Mouse (Mus musculus): ENCODE data around the gene Fat3.

The Fat3 gene

DNA sequence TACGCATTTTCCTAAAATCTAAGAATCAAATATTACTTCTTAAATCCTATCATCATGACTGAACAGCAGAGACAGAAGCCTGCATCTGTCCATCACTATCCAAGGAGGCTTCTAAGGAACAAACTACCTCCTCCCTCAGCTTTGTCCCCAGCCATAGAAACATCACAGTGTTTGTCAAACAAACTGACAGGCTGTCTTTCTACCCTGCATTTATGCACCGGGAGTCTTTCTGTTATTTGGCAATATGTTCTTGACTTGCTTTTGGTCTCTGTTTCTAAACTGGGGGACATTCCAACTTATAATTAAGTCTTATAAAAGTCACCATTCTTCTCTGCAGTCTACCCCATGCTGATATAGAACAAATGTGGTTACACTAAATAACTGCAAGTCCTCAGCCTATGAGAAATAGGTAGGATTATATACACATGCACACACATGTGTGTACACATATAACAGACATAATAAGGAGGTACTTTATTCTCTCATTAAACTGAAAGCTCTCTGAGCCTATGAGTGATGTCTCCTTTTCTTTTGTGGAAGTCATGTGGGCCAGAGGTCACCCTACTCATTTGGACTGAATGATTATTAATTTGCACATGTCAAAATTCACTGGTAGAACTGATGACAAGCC lies 244.4 kb downstream of the Fat3 start:
- no peak for DNase-seq (ENCODE audit: extremely low read depth, low read depth, low spot score)

DNA sequence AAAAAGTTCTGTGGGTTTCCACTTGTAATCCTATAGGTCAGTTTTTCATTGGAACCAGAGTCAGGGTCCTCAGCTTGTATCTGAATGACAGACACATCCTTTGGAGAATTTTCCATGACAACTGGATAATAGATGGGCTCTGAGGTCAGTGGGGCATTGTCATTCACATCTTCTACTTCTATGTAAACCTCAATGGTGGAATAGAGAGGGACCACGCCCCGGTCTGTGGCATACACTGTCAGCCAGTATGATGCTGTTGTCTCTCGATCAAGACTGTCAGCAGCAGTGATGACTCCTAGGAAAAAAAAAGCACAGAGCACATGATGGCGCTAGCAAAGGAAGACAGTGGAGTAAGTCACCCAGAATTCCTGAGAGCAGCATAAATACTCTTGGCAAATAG lies 254.3 kb downstream of the Fat3 start:
- no peak for DNase-seq (ENCODE audit: extremely low read depth, low read depth, low spot score)

DNA sequence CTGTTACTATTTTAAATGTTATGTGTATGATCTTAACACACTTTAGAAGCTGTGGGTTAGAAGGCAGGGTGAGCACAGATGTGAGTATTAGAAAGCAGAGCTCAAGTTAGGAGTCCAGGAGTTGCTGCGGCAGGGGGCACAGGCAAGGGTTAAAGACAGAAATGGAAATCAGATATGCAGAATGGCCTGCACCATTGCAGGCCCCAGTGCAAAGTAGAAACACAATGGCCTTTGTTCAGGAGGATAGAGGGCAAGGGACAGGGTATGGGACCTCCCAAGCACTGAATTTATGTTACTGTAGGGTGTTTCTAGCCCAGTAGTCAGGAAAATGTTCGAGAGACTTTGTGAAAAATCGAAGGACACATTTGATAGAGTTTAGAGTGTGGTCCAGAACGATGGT lies 269.5 kb downstream of the Fat3 start:
- no peak for DNase-seq (ENCODE audit: extremely low read depth, low read depth, low spot score)

DNA sequence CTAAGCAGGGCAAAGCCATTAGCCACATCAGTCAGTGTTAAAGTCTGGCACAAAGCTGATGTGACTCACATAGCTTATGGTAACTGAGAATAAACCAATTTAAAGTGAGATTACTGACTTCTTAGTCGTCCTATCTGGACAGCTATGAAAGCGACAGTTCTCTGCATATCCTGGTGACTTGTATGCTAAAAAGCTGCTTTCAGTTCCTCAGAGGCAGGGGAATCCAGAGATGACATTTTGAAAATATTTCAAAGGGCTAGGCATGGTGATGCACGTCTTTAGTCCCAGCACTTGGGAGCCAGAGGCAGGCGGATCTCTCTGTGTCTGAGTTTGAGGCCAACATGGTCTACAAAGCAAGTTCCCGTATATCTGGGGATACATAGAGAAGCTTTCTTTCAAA lies 272.2 kb downstream of the Fat3 start:
- DNase-seq (ENCODE audit: extremely low read depth, low read depth, low spot score), result no peak

DNA sequence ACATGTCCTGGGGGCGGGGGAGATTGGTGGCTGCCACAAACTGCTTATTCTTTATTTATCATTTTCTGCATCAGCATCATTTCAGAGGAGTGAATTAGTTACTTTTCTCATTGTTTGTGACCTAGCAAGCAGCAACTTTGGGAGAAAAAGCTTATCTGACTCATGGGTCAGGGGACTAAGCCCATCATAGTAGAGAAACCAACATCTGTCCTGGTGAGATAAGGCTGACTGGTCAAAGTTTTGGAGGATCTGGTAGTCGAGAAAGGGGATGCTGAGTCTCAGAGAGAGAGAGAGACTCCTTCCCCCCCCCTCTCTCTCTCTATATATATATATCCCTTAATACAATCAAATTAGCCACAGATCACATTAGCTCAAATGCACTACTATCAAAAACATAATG lies 273.7 kb downstream of the Fat3 start:
- DNase-seq (ENCODE audit: extremely low read depth, low read depth, low spot score), result no peak

DNA sequence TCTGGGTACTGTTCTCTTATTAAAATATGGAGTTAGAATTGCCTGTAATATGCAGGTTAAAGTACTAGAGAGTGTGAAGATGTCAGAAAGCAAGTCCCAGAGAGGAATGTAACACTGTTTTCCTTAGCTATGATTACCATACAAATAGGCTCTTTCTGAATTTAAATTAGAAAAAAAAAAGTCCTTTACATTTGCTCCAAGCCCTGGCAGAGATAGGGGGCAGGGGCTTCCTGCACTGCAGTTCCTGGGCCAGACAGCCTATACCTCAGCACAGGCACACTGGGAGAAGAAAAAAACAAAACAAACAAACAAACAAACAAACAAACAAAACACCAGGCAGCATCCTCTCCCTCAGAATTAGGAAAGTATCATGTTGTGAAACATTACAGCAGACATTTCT lies 274.5 kb downstream of the Fat3 start:
- no peak for DNase-seq (ENCODE audit: extremely low read depth, low read depth, low spot score)

DNA sequence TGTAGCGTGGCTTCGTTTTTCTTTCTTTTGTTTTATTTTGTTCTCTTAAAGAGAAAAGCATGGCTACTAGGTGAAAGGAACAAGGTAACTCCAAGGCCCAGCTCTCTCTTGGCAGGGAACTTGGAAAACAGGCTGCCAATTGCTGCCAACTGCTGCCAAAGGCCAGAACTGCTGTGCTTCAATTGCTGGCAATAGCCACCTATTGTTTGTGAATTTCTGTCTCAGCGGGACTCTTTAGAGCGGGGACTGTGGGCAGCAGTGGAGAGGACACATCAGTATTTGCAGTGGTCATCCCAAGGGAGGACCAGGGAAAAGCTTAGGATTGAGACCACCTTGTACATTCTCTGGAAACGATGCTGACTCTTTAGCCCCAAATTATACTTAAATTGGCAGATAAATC lies 279.2 kb downstream of the Fat3 start:
- no peak for DNase-seq (ENCODE audit: extremely low read depth, low read depth, low spot score)

DNA sequence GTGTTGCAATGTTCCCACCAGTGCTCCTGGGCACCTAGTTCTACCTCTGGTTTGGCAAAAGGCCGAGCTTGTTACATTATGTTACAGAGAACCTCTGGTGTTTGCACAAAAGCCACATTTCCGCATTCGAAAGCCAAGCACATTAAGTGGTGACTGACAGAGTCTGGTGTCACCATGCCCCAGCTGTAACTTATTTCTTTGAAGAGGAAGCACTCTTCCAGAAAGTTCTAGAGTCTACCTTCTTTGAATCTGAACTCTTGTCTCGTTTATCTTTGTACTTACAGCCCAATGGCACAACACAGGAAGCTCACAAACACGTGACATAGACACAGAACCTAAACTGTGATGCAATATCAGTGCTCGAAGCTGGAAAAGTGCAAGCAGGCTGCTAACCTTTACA lies 284.9 kb downstream of the Fat3 start:
- peak; percentile 82 for DNase-seq (ENCODE audit: extremely low read depth, low read depth, low spot score)

DNA sequence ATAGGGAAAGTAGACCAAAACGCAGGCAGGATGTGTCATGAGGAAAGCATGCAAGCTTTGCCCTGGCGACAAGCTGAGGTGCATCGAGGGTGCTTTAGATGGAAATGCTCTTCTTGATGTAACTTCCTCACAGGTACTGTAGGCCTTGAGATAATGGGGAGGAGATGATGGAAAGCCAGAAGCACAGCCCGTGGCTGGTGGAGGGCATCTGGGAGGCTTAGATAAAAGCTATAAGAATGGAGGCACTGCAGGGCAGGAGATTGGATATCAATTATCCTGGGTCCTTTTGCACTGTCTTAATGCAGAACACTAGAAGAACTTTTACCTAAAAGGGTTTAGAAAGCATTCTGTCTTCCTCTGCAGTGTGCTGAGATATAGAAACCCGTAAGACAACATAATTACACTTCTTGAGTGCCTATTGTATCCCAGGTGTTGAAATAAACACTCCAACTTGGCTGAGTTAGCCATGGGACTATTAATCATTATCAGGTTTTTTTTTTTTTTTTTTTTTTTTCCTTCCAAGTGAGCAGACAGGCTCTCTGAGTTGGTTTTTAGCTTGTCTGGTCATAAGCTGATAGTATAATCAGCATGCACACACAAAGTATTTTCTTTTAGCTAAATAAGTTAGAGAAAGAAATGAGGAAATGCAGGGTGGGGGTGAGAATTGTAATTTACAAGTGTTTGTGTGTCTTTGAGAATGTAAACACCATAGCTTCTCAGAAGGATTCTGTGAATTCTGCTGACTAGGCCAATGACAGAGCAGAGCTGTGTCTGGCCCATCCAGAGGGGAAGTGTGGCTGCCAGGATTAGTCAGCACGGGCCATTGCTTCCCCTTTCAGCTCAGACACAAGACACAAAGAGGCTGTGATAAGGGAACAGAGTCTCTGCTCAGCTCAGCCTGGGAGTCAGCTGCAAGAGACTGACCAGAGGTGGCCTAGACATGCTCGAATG lies 286.1 kb downstream of the Fat3 start:
- DNase-seq (ENCODE audit: extremely low read depth, low read depth, low spot score), result no peak

DNA sequence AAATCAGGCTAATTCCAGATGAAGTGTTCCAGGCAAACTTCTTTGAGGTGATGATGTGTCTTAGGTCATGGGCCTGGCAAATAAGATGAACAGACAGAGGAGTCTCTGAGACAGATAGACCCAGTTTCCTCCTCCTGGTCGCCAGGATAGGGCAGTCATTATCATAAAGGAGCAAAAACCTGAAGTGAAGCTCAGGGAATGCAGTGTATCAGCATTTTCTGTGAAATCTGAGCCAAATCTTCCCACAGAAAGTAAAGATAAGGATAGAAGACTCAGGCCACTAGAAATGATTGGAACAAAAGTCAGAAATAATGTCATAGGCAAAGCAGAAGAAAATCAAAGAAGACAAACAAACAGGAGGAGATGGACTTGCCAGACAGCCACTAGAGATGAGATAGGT lies 287.8 kb downstream of the Fat3 start:
- DNase-seq (ENCODE audit: extremely low read depth, low read depth, low spot score), result no peak

DNA sequence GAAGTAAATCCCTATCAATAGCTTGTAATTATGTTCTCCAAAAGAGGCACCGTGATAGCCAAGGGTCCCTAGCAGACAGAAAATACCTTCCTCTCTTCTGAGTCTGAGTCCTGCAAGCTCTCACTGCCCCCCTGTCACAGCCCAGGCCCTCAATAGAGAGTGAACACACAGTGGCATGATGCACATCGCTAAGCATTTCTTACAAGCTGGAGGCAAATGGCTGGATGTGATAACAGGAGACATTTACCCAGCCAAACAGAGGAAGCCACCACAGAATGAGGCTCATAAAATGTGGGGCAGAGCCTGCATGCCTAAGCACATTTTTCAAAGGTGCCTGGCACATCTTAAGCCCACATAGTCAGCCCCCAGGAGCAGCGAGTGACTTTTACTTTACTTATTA lies 288.5 kb downstream of the Fat3 start:
- no peak for DNase-seq (ENCODE audit: extremely low read depth, low read depth, low spot score)

DNA sequence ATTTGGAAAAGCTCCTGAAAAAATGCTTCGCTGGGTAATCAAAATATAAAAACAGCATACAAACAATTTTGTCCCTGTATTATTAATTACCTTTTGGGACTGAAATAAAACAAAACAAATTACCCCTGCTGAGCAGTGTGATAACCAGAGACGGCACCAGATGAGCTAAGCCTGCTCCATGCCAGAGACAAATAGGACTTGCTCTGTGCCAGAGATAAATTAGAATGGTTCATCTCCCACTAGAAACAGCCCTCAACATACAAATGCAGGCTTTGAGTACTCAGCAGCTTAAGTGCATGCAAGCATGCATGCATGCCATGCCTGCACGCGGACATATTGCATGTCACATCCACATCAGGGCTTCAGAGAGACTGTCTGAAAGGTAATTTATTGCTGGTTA lies 288.9 kb downstream of the Fat3 start:
- no peak for DNase-seq (ENCODE audit: extremely low read depth, low read depth, low spot score)

DNA sequence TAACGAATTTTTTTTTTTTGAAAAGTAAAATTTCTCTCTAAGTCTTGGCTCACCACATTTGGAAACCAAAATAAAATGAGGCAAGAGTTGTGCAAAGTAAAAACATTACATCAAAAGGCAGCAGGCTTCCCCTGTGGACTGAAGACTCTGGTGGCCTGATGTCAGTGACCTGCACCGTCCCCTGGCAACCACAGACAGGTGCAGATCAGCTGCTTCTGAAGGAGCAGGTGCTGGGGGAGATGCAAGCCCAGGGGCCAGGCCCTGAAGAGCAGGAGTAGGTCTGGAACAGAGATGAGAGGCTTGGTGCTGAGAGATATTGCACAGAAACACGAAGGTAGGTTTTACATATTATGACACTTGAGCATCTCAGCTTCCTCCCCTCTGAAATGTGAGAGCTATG lies 289.6 kb downstream of the Fat3 start:
- DNase-seq (ENCODE audit: extremely low read depth, low read depth, low spot score), result no peak

DNA sequence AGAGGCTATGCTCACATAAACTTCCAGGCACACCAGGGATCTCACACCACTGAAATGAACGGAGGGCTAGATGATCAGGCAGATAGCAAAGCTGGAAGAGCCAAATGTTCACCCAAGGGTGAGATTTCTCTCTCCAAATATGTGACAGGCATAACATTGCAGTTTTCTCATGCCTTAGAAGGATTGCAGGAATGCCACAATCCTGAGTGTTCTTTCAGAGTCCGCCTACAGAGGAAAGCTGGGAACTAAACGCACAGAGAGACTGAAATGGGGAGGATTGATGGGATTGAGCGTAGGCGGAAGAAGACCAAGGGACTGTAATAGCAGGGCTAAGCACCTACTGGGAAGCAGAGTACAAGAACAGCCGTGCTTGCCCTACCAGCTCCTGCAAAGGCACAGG lies 298.8 kb downstream of the Fat3 start:
- no peak for DNase-seq (ENCODE audit: extremely low read depth, low read depth, low spot score)

DNA sequence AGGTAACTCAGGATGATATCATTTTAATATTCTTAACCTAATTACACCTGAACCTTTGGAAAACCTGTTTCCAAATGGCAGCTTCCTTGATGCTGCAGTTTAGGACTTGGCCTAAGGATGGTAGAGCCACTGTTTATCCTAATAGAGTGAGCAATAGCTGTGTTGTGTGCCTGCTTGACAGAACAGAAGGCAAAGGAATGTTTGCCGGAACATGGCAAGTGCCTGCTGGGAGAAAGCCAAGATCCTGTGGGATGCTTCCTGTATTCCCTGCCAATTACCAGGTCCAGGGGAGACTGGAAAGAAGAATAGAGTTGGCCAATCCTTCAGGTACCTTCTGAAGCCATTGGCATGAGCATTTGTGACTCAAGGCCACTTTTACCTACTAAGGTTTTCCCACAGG lies 300.1 kb downstream of the Fat3 start:
- DNase-seq (ENCODE audit: extremely low read depth, low read depth, low spot score), result no peak

DNA sequence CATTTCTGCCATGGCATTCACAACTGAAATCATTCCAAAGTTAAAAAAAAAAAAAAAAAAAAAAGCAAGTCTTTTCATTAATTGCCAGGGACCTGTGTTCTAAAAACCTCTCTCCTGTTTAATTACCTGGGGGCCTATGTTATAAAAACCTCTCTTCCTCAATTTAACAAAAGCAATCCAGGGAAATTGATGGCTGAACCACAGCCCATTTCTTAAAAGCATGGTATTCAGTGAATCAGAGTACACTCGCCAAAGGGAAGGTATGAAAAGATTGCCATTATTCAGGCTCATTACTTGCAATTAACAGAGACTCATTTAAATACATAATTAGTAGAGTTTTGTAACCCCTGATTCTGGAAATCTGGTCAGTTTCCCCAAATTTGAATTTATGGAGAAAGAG lies 314.6 kb downstream of the Fat3 start:
- no peak for DNase-seq (ENCODE audit: extremely low read depth, low read depth, low spot score)

DNA sequence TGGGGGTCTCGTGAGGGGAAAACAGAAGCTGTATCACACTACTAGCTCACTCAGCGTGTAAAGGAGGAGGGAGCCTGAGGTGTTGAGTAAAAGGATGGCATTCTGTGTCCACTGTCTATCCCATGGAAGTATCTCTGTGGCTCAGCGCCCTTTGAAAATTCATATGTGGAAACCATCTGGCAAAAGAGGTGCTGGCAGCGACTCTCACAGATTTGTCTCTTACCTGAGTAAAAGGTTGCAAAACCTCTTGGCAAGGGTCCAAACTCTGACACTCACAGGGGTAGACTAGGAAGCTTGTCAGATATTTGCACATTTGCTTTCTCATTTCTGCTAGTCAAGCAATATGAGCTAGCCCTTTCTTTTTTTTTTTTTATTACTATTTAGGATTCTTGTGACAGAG lies 331.8 kb downstream of the Fat3 start:
- peak; percentile 80 for DNase-seq (ENCODE audit: extremely low read depth, low read depth, low spot score)

DNA sequence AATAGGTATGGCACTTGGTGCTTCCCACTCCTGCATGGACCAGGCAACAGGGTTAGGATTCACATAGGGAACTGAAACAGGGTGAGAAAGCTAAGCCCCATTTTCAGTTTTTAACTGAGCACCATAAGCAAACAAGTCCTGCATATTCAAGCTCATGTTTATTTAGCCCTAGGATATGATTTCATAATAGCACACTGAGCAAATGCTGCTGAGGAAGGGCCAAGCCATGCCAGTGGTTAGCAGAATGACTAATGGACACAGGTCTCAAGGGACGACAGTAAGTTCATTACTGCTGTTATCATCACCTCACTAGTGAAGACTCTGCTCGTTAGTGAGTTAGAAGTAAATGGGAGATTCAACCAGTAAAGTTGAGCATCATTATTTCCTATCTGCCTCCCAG lies 333.0 kb downstream of the Fat3 start:
- no peak for DNase-seq (ENCODE audit: extremely low read depth, low read depth, low spot score)

DNA sequence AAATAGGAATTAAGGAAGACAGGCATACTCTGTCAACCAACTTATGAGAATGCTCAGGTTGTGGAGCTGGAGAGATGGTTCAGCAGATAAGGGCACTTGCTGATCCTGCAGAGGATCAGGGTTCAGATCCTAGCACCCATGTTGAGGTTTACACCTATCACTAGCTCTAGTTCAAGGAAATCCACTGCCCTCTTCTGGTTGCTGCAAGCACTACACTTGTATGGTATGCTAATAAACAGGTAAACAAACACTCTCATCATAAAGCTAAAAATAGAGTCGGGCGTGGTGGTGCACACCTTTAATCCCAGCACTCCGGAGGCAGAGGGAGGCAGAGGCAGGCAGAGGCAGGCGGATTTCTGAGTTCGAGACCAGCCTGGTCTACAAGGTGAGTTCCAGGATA lies 341.7 kb downstream of the Fat3 start:
- DNase-seq (ENCODE audit: extremely low read depth, low read depth, low spot score), result no peak

DNA sequence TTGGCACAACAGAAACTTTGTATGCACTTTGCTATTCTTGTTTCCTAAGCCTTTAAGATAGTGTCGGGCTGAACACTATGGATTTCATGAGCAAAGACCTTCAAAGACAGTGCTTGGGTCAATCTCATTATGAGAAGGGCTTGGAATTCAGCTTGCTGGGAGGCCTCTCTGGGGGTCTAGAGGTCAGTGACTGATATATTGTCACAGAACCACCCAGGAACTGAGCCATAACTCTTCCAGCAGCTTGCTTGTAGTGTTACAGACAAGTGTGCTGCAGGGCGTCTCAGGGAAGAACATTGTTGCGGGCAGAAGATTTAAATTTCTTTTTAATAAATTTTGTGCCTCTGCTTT lies 347.5 kb downstream of the Fat3 start:
- no peak for DNase-seq (ENCODE audit: extremely low read depth, low read depth, low spot score)

DNA sequence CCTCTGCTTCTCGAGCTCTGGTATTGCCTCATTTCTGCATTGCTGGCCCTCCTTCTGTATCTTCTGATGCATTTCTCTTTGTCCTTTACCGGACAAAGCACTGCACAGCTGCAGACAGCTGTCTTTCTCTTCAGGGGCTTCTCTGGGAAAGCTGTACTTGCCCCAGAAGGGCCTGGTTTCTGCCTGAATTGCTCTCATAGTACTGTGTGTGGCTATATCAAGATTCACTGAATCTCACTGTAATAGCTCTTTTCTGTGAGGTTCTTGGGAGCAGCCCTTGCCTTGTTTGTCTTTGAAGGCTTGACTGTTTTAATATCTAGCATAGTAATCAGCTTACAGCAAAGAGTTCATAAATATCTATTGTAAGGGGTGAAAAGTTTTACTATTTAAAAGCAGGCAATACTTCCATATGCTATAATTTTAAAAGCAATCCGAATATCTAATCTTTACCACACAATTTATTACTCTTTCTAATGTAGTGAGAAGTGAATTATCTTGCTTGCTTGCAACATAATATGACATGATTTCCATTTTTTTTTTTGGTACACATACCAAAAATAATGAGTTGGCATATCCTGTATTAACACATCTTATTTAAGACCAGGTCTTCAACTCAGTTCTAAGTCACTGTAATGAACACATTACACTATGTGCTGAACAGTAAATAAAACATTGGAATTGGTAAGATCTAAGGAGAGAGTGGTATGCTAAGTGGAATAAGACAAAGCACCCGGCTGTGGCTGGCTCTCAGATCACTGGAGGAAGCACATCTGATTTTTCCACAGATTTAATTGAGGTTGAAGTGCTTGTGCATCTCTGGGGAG lies 348.1 kb downstream of the Fat3 start:
- no peak for DNase-seq (ENCODE audit: extremely low read depth, low read depth, low spot score)

DNA sequence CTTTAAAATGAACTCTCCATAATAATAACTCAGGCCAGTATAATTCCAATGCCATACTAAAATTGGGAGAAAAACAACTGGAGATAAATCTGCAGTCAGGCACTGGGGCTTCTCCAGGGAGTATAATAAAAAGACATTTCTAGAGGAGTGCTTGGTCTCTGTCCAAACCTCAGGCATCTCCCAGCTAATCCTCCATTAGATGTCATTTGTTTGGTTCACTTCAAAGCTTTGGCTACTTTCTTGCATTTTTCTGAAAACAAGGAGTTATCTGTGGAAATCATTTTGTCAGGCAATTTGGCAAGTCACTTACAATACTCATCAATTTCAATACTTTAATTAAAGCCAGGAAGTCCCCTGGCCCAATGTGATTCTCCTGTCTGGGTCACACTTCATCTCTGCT lies 351.0 kb downstream of the Fat3 start:
- no peak for DNase-seq (ENCODE audit: extremely low read depth, low read depth, low spot score)
